Mouse (Mus musculus) kidney, adult 2 months (tissue): Measurements from ENCODE around the gene D930048N14Rik.

ENCODE experiments used
- CTCF ChIP-seq: fragments of 200-500 bp; conservative IDR thresholded peaks from 2 replicates; pipeline ENCODE4 v1.5.1; 2011; ENCODE audit warnings: low read depth, mild to moderate bottlenecking, control low read depth, low read length, moderate library complexity, mixed read lengths; ENCODE audit not compliant: insufficient read depth, insufficient read length
- POLR2A ChIP-seq: fragments of 200-500 bp; IDR thresholded peaks from one replicate; pipeline ENCODE4 v1.6.1; 2011; ENCODE audit warnings: low read depth, low read length, control low read depth

- no peak for TF ChIP-seq CTCF
- TF ChIP-seq POLR2A: no peak
Observed at GRCm38 (mm10) chr11:51670846-51671245, 20.1 kb downstream of the D930048N14Rik start.
